Mouse (Mus musculus) urinary bladder, adult 18-20 months (tissue): ENCODE results near the gene Slc4a3.

ENCODE experiments used
- DNase-seq, 2 experiments: peaks; one replicate each; pipeline ENCODE4 v3.0.0; 2022; ENCODE audit warnings: low spot score in 2 of 2, mixed read lengths in 2 of 2

Gene Slc4a3

GRCm38 (mm10) chr1:75545965-75546956 is at the start of gene Slc4a3:
Gene Slc4a3, plus strand, starts transcription at chr1:75546266.
- peak; percentile 57 to 63 for DNase-seq

- DNase-seq, result no peak
These were observed 47.2 kb upstream of the Slc4a3 start for GRCm38 (mm10) chr1:75498897-75499296.

- DNase-seq, result no peak
These were observed 46.6 kb upstream of the Slc4a3 start for GRCm38 (mm10) chr1:75499441-75499840.

- no peak for DNase-seq
These were observed 44.2 kb upstream of the Slc4a3 start for GRCm38 (mm10) chr1:75501905-75502304.

GRCm38 (mm10) chr1:75502945-75503650 is 43.0 kb upstream of the Slc4a3 start:
- no peak for DNase-seq

- no peak for DNase-seq
These were observed 42.5 kb upstream of the Slc4a3 start for GRCm38 (mm10) chr1:75503651-75503980.

- DNase-seq, result no peak
These were observed 41.6 kb upstream of the Slc4a3 start for GRCm38 (mm10) chr1:75504256-75505045.

GRCm38 (mm10) chr1:75505159-75505955 is 40.7 kb upstream of the Slc4a3 start:
- peak; percentile 26 to 60 for DNase-seq

- peak; percentile 33 to 37 for DNase-seq
These were observed 39.9 kb upstream of the Slc4a3 start, which contains the start of gene Obsl1 for GRCm38 (mm10) chr1:75505956-75506831. Gene Obsl1, minus strand, starts transcription at chr1:75506452.

- DNase-seq, result no peak
These were observed 39.1 kb upstream of the Slc4a3 start, which contains the start of gene Inha for GRCm38 (mm10) chr1:75507006-75507405. Gene Inha, plus strand, starts transcription at chr1:75507077.

GRCm38 (mm10) chr1:75509586-75509985 is 36.5 kb upstream of the Slc4a3 start:
- DNase-seq, result no peak

- DNase-seq, result no peak
These were observed 35.9 kb upstream of the Slc4a3 start for GRCm38 (mm10) chr1:75510154-75510553.

- no peak for DNase-seq
These were observed 34.4 kb upstream of the Slc4a3 start for GRCm38 (mm10) chr1:75511437-75512210.

- DNase-seq, result no peak
These were observed 33.5 kb upstream of the Slc4a3 start for GRCm38 (mm10) chr1:75512550-75512949.

GRCm38 (mm10) chr1:75516703-75517380 is 29.2 kb upstream of the Slc4a3 start:
- no peak for DNase-seq

- no peak for DNase-seq
These were observed 28.1 kb upstream of the Slc4a3 start for GRCm38 (mm10) chr1:75517984-75518383.

GRCm38 (mm10) chr1:75518427-75518826 is 27.6 kb upstream of the Slc4a3 start:
- no peak for DNase-seq

GRCm38 (mm10) chr1:75519576-75519975 is 26.5 kb upstream of the Slc4a3 start:
- DNase-seq, result no peak
